ENCODE assay signal across 18 mouse cellular contexts in genomic region chr3:89704064-89704463, GRCm38 (mm10).
"Had no signal": no experiment of that assay in that cellular context is flagged by ENCODE, and none has a peak within 500 bp of the region (broad histone marks: within the 10 kb centered on the region; RNA-seq: fewer than 3 reads in every experiment).

No protein-coding gene starts in this region.

- H3K27me3 ChIP-seq: intestine, embryonic 15.5 days; limb, embryonic 12.5 days; midbrain, embryonic 12.5 days; midbrain, embryonic 15.5 days; neural tube, embryonic 13.5 days had no signal

- H3K4me3 ChIP-seq: intestine, embryonic 15.5 days; kidney, embryonic 15.5 days; limb, embryonic 12.5 days; limb, embryonic 15.5 days; midbrain, embryonic 12.5 days; midbrain, embryonic 15.5 days; neural tube, embryonic 13.5 days had no signal

- DNase-seq: kidney, adult 11 months; kidney, adult 8-10 months; kidney, postnatal 10 days; kidney, postnatal 36 days; left cerebral cortex, postnatal 4 days; liver, postnatal 0 days; lung, embryonic 14.5 days; retina, postnatal 1 day; right cerebral cortex, postnatal 4 days; thymus, postnatal 36 days had no signal

- H3K4me2 ChIP-seq: intestine, embryonic 15.5 days; kidney, embryonic 15.5 days; limb, embryonic 12.5 days; limb, embryonic 15.5 days; liver, embryonic 11.5 days; lung, embryonic 14.5 days; midbrain, embryonic 12.5 days; midbrain, embryonic 15.5 days; neural tube, embryonic 13.5 days had no signal

- H3K36me3 ChIP-seq: intestine, embryonic 15.5 days; kidney, embryonic 15.5 days; limb, embryonic 12.5 days; limb, embryonic 15.5 days; midbrain, embryonic 12.5 days; midbrain, embryonic 15.5 days; neural tube, embryonic 13.5 days had no signal
